Mouse (Mus musculus) adrenal gland (tissue): ENCODE data around the gene Cyp4f13.

Experiments
- intact Hi-C: fragments of 180-260 bp; cut with DNase I; formaldehyde crosslinking; loops from one replicate; pipeline ENCODE4 v1.15.1; 2025

Cyp4f13 gene

DNA sequence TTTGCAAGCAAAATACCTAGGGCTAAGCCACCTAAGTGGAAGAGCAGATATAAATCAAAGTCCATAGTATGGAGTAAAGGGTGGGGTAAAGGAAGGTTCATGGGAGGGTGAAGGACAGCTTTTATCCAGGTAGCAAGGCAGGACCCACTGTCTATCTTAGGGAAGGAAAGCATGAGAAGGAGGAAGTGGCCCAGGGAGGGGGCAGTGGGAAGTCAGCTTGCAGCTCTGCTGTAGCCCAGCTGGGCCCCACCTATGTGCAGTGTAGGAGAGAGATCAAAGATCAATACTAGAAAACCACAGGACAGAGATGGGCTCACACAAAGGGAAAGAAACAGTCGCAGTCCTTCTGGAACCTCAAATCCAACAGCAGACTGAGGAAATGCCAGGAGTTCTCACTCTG, 31.1 kb downstream of the Cyp4f13 start:
- intact Hi-C loops: no loop called here

DNA sequence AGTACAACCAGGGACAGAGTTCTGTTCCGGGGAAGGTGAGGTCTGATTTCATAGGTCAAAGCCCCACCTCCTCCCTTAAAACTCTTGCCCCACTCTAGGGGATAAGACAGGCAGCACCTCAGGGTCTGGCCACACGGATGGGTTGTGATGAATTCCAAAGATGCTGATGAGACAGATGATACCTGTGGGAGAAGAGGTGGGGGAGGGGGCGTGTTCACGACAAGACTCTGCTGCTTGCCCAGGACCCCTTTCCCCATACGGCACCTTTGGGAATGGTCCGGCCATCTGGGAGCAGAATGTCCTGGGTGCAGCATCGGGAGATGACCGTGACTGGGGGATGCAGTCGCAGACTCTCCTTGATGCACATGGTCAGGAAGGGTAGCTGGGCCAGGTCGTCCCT, 41.0 kb downstream of the Cyp4f13 start:
- intact Hi-C loops: loop anchor here (5.0 kb wide), 1 partner anchor 46 kb away; no protein-coding TSS in a partner anchor

DNA sequence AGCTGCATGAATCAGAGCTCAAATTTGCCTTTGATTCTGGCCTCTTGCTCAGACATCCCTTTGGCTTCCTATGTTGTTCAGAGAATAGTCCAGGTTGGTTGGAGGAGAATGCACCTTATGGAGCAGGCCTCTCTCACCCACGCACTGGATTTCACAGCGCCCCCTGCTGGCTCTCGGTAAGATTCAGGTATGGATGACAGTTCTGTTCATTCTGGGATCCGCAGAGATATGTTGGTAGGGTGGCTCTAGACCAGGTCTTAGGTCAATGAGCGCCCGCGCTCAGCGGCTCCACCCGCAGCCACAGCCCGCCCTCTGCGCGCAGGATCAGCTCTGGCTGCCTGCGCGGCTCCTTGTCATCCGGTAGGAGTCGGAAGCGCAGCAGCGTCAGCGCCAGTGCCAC, 42.0 kb downstream of the Cyp4f13 start:
- intact Hi-C loops: loop anchor here (5.0 kb wide), 1 partner anchor 47 kb away; no protein-coding TSS in a partner anchor

DNA sequence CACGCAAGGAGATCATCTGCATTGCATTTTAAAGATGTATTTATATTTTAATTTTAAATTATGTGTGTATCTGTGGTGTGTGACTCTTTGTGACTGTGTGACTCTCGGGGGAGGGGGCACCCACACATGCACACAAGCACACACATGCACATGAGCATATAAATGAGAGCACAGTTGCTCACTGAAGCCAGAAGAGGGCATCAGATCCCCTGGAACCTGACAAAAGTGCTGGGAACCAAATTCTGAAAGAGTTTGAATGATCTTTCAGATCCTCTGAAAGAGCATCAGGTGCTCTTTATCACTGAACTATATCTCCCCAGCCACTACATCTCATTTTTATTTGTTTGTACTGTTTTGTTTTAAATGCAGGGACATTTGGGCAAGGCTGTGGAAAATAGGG, 42.8 kb downstream of the Cyp4f13 start:
- intact Hi-C loops: no loop called here

DNA sequence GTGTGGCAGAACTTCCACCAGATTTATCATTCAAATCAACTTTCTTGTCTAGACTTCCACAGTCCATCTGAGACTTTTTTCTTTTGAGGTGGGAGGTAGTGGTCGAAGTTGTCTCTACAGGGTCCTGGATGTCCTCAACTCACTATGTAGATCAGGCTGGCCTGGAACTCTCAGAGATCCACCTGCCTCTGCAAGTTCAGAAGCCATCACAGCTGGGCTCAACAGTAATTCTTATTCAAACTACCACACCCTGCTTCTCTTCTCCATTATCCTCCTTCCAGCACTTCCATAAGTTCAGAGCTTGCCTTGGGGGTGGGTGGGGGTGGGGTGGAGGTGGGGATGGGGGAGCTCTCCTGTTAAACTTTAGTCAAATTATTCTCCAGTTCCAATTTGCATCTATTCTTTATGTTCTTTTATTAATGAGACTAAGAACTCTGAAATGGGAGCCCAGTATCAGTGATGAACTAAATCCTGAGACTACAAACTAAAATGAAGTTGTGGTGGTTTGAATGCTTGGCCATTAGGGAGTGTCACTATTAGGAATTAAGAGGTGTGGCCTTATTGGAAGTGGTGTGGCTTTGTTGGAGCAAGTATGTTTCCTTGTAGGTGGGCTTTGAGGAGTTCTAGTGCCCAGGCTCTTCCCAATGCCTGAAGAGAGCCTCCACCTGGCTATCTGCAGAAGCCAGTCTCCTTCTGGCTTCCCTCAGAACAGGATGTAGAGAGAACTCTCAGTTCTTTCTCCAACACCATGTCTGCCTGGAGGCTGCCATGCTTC, 45.3 kb downstream of the Cyp4f13 start:
- intact Hi-C loops: no loop called here

DNA sequence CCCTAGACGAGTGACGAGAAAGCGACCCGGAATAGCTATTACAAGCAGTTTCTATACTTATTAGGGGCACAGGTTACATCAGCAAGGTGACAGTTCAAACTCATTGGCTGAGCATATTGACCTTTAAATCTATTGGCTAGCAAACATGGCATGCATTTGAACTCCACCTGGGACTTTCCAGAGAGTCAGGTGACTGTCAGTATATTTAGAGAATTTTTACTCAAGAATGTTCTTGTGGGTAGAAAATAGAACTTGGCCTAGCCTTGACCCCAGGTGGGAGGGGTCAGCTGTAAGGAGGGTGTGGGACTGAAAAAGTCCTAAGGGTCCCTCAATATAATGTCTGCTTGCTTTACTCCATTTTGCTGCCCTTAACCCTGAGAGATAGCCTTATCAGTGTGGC, 51.8 kb downstream of the Cyp4f13 start:
- intact Hi-C loops: no loop called here

DNA sequence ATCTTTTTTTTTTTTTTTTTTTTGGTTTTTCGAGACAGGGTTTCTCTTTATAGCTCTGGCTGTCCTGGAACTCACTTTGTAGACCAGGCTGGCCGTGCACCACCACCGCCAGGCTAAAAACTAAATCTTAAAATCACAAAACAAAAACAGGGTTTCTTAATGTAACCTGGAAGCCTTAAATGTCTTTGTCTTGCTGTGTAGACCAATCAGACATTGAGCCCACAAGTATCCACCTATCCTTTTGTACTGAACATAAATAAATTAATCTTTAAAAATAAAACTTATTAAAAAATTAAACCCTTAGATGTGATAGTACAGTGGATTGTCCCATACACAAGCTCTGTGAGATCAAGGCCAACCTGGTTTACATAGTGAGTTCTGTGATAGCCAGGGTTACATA, 53.3 kb downstream of the Cyp4f13 start:
- intact Hi-C loops: no loop called here

DNA sequence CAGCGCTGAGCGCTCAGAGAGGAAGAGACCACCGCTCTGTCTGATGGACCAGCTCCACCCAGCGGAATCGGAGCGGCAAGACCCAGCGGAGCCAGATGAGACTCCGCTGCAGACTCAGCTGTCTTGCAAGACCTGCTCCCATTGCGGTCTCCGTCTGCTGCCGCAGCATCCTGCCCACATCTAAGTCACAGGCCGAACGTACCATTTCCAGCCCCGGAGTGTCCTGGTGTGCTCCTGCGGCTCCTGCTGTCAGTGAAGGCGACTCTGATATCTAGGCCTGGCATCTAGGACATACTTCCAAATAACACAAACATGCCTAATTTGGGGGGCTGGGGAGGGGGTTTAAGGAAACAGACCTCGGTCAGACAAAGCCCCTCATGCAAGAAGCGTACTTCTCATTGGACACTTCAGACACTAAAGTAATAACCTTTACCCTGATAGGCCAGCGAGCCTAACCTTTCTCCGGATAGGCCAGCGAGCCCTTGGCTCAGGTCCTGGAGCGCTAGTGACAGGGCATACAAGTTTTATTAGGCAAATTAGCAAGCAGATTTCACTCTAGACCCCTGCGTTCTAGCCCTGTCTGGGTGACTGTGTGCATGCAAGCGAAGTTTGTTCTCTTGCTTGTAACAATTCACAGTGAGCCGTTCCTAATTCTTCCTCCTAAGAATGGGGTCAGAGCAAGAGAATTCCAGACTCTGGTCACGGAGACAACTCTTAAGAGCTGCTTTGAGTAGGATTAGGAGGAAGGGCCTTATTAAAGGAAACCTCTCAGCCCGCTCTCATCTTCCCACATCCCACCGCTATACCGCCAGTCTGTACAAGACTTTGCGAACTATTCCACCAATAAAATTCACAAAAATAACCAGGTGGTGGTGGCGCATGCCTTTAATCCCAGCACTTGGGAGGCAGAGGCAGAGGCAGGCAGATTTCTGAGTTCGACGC, 55.7 kb downstream of the Cyp4f13 start, which contains the start of gene Zfp870:
TSS of gene Zfp870 (minus strand) at position 404 of the 942 bp plus-strand sequence.
- intact Hi-C loops: no loop called here

DNA sequence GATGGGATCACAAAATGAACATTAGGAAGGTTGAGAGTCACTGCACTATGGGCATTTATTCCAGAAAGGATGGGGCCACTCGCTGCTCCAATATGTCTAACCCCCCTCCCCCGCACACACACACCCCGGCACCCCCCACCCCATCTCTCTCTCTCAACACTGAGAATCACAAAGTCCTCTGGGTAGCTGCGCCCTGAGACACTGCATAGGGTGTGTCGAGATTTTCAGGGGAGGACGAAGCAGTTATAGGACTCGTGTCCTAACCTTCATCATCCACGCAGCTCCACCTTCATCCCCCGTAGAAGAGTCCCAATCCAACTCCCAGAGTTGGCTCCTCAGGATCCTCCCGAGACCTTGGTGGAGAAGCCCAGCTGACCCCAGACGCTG, 56.4 kb downstream of the Cyp4f13 start:
- intact Hi-C loops: no loop called here

DNA sequence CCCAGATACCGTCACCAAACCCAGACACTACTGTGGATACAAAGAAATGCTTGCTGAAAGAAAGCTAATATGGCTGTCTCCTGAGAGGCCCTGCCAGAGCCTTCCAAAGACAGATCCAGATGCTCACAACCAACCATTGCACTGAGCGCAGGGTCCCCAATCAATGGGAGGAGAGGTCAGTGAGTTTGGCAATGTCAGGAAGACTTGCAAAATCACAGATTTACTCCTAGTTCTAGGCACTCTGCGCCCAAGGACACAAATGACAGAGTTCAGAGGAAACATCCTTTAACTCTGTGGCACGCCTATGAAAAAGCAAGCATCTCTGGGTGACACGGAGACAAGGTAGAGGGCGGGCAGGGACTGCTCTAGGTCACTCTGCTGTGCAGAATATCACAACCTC, 57.6 kb downstream of the Cyp4f13 start:
- intact Hi-C loops: no loop called here

DNA sequence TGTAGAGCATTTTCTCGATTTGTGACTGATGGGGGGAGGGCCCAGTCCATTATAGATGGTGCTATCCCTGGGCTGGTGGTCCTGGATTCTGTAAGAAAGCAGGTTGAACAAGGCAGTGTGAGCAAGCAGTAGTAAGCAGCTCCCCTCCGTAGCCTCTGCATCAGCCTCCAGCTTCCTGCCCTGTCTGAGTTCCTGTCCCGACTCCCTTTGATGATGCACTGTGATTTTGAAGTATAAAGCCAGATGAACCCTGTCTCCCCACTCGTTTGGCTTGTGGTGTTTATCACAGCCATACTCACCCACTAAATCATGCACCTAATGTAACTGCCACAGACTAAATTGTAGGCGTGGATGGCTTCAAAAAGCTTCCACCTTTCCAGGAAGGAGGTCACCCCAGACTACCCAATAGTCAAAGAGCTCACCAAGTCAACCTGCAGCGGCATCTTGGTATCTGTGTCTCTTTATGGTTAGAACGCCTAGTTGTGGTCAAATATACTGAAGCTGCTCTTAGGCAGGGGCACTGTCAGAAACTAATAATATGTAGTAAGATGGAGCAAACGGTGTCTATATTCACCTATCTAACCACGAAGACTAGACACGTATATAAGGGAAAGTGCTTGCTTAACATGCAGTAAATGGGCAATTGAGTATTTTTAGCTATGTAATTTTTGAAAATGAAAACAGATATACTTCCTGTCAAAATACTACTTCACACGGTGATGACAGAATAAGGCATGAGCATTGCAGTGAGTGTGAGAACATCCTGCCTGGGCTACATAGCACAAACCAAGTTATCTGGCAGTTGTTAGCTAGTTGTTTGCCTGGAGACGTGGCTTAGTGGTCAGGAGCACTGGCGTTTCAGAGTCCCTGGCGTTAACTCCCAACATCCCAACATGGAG, 66.6 kb downstream of the Cyp4f13 start:
- intact Hi-C loops: no loop called here

DNA sequence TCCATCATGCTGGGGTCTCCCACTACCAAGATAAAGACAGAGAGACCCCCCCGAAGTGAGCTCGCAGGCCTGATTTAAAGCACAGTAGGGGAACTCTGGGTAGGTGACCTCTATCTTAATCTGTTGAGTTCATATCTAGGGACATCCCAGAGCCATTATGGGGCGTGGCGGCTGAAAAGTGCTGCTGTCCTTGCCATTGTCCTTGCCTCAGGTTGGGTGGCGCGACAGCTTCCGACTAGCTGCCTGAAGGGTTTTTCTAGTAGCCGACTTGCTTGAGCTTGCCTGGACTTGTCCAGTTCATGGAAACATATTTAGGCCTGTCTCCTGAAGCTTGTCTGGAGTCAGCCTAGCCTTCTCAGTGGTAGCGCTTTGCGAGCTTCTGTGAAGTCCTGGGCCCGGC, 68.4 kb downstream of the Cyp4f13 start:
- intact Hi-C loops: no loop called here

DNA sequence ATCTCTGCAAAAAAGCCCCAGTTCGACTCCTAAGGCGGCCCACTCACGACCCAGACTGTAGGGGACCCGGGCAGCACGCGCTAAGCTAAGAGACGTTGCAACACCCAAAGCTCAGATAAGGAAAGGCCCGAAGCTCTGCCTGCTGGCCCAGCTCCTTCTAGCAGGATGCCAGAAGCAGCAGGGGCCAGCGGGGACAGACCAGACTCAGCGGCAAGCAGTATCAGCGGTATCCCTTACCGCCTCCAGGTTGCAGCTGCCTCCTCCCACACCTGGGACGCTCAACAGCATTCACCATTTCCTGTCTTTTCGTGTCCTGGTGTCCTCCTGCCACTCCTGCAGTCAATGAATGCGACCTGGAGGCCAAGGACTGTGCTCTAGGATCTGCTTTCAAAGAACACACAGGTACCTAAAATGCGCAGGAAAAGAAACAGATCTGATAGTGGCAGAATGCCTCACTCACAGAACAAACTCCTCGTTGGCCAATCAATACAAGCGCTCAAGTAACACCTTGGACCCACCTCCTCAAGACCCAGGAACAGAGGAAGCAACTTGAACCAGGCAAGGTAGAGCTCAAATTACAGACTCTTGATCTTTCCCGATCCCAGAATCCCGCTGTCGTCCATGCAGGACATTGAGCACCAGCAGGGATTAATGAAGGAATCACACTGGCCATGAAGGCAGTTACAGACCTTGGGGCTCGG, 69.6 kb downstream of the Cyp4f13 start:
- intact Hi-C loops: no loop called here
